Mouse (Mus musculus) liver, postnatal 0 days (tissue): ENCODE data around the gene Npdc1. TPM values are rescaled to one million over a fixed set of nuclear protein-coding genes. Genes with fewer than 3 reads are reported as not detected.

ENCODE experiments used
- ATAC-seq: fragments of 200-750 bp; cut with Nextera tagmentation; 2 replicates; pipeline ENCODE4 v1.8.0; 2017; ENCODE audit warnings: mild to moderate bottlenecking, moderate library complexity
- DNase-seq: peaks from one replicate; pipeline ENCODE4 v3.0.0-alpha.2; 2016
- H3K27ac ChIP-seq: fragments of 300-500 bp; sonication (generic); 2 replicates; pipeline ENCODE4 v1.5.1; 2014; ENCODE audit warnings: antibody characterized with exemption, moderate library complexity, mild to moderate bottlenecking, low read depth
- H3K27me3 ChIP-seq: fragments of 300-500 bp; sonication (generic); 2 replicates; pipeline ENCODE4 v1.6.1; 2014; ENCODE audit warnings: low read length, control low read depth, mixed read lengths; ENCODE audit not compliant: insufficient read depth
- H3K36me3 ChIP-seq: fragments of 300-500 bp; sonication (generic); replicated peaks from 2 replicates; pipeline ENCODE4 v1.6.1; 2014; ENCODE audit warnings: mild to moderate bottlenecking, control low read depth, low read length, moderate library complexity, mixed read lengths; ENCODE audit not compliant: insufficient read depth
- H3K4me1 ChIP-seq: fragments of 300-500 bp; sonication (generic); 2 replicates; pipeline ENCODE4 v1.6.1; 2014; ENCODE audit warnings: antibody characterized with exemption, mild to moderate bottlenecking, control low read depth; ENCODE audit not compliant: insufficient read depth
- H3K4me2 ChIP-seq: fragments of 300-500 bp; sonication (generic); 2 replicates; pipeline ENCODE4 v1.6.1; 2014; ENCODE audit warnings: low read depth, mild to moderate bottlenecking, low read length, moderate library complexity, mixed read lengths
- H3K4me3 ChIP-seq: fragments of 300-500 bp; sonication (generic); 2 replicates; pipeline ENCODE4 v1.5.1; 2014; ENCODE audit warnings: low read depth, low read length
- H3K9ac ChIP-seq: fragments of 300-500 bp; sonication (generic); replicated peaks from 2 replicates; pipeline ENCODE4 v1.6.1; 2014; ENCODE audit warnings: mild to moderate bottlenecking, moderate library complexity
- H3K9me3 ChIP-seq: fragments of 300-500 bp; sonication (generic); 2 replicates; pipeline ENCODE4 v1.6.1; 2016; ENCODE audit warnings: mild to moderate bottlenecking, control low read depth, low read length, mixed read lengths
- CTCF ChIP-seq: sonication (generic); IDR thresholded peaks from 2 replicates; pipeline ENCODE4 v1.5.1; 2016; ENCODE audit warnings: antibody characterized with exemption, low read depth
- EP300 ChIP-seq: IDR thresholded peaks from 2 replicates; pipeline ENCODE4 v1.6.1; 2016; ENCODE audit warnings: antibody characterized with exemption, low read depth, mild to moderate bottlenecking
- WGBS: fragments of 180-500 bp; shearing (Covaris S2); extraction: QIAGEN DNeasy Blood & Tissue Kit; methylation state at CpG from one replicate; pipeline ENCODE4 v1.1.7; 2014; ENCODE audit not compliant: insufficient replicate concordance; 5-methylcytosine and 5-hydroxymethylcytosine counted together
- polyA plus RNA-seq: library from polyadenylated mRNA; unstranded; fragments of >200 nt; fragmentation: Nextera tagmentation; extraction: Ambion mirVana; gene quantifications from 2 replicates; pipeline ENCODE4 v1.2.1, GENCODE M21; 2015

Npdc1 gene
- polyA plus RNA-seq = 5.2 and 5.4 TPM in 2 replicates

DNA sequence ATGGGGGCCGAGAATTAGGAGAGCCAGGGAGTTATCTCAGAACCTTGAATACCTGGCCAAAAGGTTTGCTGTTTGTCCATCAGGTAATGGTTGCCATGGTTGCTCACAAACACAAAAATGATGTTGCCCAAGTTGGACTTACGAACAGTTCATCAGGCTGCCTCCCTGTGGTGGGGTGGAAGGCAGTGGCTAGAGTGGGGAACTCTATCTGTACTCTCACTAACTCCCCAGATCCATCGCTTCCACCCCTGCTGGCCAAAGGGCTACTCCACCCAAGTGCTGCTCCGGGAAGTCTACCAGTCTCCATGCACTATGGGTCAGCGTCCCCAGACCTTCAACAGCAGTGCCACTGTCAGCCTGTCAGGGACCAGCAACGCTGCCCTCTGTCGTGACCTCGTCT, at the start of gene Npdc1:
Npdc1 (plus strand) TSS at position 301 of the 400 bp plus-strand sequence.
- Histone ChIP-seq H3K9me3 (no peaks in the 10 kb centered on the region), H3K27me3 (peaks cover 84% of the 10 kb centered on the region), H3K4me3 (no peak within 1 kb of the TSS), H3K9ac (no peak within 1 kb of the TSS), H3K27ac (no peak within 1 kb of the TSS), H3K4me1 (peaks cover 23% of the 10 kb centered on the region), H3K36me3 (no peaks in the 10 kb centered on the region), H3K4me2 (no peak within 1 kb of the TSS)
- DNase-seq (no peak), ATAC-seq (no peak)
- 53% methylated on average over 8 of the region's 8 CpGs for WGBS
- TF ChIP-seq CTCF (no peak), EP300 (no peak)

DNA sequence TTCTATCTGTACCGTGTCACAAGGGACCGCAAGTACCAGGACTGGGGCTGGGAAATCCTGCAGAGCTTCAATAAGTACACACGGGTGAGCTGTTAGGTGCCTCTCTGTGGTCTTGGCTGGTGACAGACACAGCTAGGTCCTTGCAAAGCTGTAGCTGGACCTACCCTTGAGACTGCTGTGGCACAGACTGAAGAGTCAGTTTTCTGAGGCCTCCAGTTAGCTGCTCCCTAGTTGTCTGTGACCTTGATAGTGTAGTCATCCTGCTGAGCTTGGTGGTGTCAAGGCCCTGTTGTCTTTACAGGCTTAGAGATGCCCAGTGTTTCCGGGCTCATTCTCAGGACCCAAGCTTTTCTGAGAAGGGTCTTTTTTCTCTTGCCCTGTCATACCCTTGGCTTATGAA, 49.7 kb upstream of the Npdc1 start:
- H3K9ac ChIP-seq = no peak overlapping the region
- no peak overlapping the region for H3K4me3 ChIP-seq
- DNase-seq (no peak), ATAC-seq (no peak)
- H3K9me3 ChIP-seq = no peaks in the 10 kb centered on the region
- H3K27me3 ChIP-seq = no peaks in the 10 kb centered on the region
- peaks cover 68% of the 10 kb centered on the region for H3K36me3 ChIP-seq
- 85% methylated on average over 4 of the region's 4 CpGs for WGBS
- TF ChIP-seq EP300 (no peak), CTCF (no peak)
- H3K27ac ChIP-seq = no peak overlapping the region
- H3K4me2 ChIP-seq = no peak overlapping the region
- H3K4me1 ChIP-seq = no peaks in the 10 kb centered on the region

DNA sequence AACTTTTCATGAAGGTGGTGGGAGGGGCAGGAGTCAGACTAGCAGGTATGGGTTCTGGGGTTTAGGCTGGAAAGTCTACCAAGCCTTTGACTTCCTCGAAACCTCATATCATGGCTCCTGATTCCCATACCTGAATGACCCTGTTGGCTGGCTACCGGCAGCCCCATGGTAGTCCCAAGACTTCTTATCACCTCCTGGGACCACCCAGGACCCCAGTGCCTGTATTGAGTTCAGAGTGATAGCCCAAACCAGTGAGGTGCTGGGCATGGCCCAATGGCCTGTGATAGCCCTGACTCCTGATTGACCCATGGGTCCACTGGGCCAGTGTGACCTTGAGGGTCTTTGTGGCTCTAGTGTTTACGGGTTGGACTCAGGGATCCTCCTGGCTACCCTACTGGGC, 48.5 kb upstream of the Npdc1 start:
- Histone ChIP-seq H3K4me1 (peaks cover 5% of the 10 kb centered on the region), H3K27ac (no peak overlapping the region)
- no peak for ATAC-seq

DNA sequence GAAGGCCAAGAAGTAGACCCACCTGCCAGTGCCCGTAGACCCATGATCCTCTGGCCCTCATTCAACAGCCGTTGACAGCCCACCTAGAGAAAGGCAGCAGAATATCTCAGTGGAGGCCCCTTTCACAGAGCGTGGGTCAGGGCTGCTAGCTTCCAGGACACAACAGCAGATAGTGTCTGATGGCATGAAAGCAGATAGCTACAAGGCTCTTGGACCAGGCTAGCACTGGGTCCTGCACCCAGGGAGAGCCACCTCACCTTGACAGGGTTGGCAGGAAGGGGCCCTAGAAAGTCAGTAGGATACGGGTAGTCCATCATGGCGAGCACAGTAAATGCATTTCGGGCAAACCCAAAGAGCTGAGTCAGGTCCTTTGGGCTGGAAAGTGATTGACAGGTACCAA, 44.9 kb upstream of the Npdc1 start:
- H3K4me2 ChIP-seq = no peak overlapping the region

More for the DNA sequence above, 48.5 kb upstream of the Npdc1 start:
- TF ChIP-seq CTCF (no peak), EP300 (no peak)
- H3K9ac ChIP-seq = no peak overlapping the region
- peaks cover 57% of the 10 kb centered on the region for H3K36me3 ChIP-seq
- H3K4me2 ChIP-seq = no peak overlapping the region
- WGBS = 86% methylated on average over 3 of the region's 3 CpGs
- no peaks in the 10 kb centered on the region for H3K27me3 ChIP-seq
- DNase-seq = no peak
- no peak overlapping the region for H3K4me3 ChIP-seq
- H3K9me3 ChIP-seq = no peaks in the 10 kb centered on the region

DNA sequence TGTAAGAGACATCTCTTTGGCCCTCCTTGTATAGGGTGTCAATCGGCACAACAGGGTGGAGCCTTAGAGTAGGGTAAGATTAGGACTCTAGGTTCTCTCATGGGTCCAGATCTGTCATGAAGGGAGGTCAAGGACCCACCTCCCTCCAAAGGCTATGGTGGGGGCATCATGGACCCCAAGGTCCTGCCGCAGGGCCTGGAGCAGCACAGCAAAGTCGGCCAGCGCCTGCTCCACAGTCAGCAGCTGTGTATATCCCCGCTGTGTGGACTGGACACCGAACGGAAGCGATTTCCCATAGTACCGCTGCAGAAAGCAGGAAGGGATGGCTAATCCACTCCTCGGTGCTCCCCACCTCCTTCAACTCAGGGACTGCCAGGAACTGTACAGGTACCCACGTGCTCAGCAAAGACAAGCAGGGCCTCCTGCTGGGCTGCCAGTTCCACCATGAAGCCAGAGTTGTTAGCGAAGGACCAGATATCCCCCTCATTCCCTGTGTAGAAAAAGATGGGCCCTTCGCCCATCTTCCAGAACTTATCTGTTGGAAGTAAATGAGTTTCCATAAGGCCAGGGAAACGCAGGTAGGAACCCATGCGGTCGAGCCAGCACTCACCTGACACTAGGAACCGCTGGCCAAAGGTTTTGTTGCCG, 43.6 kb upstream of the Npdc1 start:
- ATAC-seq (no peak), DNase-seq (no peak)
- Histone ChIP-seq H3K4me2 (peak overlapping the region; percentile 96), H3K27me3 (no peaks in the 10 kb centered on the region), H3K36me3 (peaks cover 15% of the 10 kb centered on the region), H3K9me3 (no peaks in the 10 kb centered on the region), H3K4me1 (peaks cover 20% of the 10 kb centered on the region), H3K27ac (no peak overlapping the region), H3K9ac (peak overlapping the region; percentile 39), H3K4me3 (peak overlapping the region; percentile 59)
- 36% methylated on average over 18 of the region's 18 CpGs for WGBS
- TF ChIP-seq CTCF (no peak), EP300 (no peak)

More for the DNA sequence above, 44.9 kb upstream of the Npdc1 start:
- peaks cover 28% of the 10 kb centered on the region for H3K36me3 ChIP-seq
- DNase-seq = no peak
- no peak overlapping the region for H3K27ac ChIP-seq
- no peak for ATAC-seq
- H3K4me1 ChIP-seq = peaks cover 20% of the 10 kb centered on the region
- no peaks in the 10 kb centered on the region for H3K9me3 ChIP-seq
- H3K27me3 ChIP-seq = no peaks in the 10 kb centered on the region
- H3K9ac ChIP-seq = no peak overlapping the region
- H3K4me3 ChIP-seq = no peak overlapping the region
- WGBS = 86% methylated on average over 6 of the region's 6 CpGs
- TF ChIP-seq CTCF (no peak), EP300 (no peak)

DNA sequence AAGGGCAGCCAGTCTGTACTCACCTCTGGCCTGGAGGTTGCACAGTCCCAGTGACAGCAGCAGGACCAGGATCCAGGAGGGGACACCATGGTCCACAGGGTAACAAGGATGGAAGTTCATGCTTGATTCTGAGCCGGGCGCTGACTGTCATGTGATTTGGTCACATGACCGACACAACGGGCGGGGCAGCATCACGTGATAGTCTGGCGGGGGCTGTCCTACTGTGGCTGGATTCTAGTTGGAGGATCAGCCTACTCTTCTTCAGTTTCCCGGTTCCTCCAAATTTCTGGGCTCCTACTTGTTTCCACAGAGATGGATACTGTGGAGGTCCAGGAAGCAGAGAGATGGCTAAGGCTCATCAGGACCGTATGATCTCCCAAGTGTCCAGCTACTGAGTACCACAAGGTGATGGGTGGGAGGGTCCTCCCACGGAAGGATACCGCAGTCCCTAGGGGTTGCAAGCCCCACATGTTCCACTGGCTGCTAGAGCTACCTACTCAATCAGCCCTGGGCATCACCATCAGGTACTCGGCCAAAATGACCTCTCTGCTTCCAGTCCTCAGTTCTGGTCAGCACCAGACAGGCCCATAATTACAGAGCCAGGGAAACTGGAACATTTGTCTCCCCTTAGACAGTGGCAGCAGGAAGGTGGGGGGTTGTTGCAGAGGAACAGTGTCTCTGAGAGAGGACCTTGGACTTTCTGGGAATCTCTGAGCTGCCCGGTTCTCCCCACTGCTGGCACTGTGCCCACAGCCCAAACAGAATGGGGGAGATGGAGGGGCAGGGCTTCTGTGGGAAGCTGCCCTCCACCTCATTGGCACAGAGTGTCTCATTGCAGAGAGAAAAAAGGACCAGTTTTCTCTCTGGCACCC, 42.7 kb upstream of the Npdc1 start, which contains the start of gene Dpp7:
Dpp7 (minus strand) TSS at position 152 of the 872 bp plus-strand sequence.
- WGBS = 5% methylated on average over 13 of the region's 13 CpGs
- Histone ChIP-seq H3K27me3 (no peaks in the 10 kb centered on the region), H3K36me3 (peaks cover 8% of the 10 kb centered on the region), H3K9ac (peak within 1 kb of the TSS; percentile 39), H3K9me3 (no peaks in the 10 kb centered on the region), H3K4me2 (peak within 1 kb of the TSS; percentile 96), H3K4me1 (peaks cover 20% of the 10 kb centered on the region), H3K4me3 (peak within 1 kb of the TSS; percentile 59), H3K27ac (peak within 1 kb of the TSS; percentile 24; the same call in 1 of the 2 replicates)
- TF ChIP-seq EP300 (no peak), CTCF (no peak)
- DNase-seq = peak; percentile 91
- ATAC-seq = peak; percentile 84
